In genomic region chr4:135920304-135921241, GRCm38 (mm10) we compare ENCODE assay signal across 8 mouse cellular contexts. TPM values are rescaled to one million over a fixed set of nuclear protein-coding genes. Genes with fewer than 3 reads are reported as not detected.
DNase-seq lines count a peak whose midpoint lies in the region; ATAC-seq lines count a peak whose summit lies in the region.

Fuca1 (plus strand) TSS chr4:135920735.

- H3K9ac ChIP-seq in intestine, embryonic 14.5 days (ENCODE audit: low read length), result peak within 1 kb of the TSS; percentile 77

- peaks cover 7% of the 10 kb centered on the region for H3K4me1 ChIP-seq in intestine, embryonic 14.5 days (replicated peaks; ENCODE audit: control insufficient read depth, insufficient read depth, low read length)

- peaks cover 12% of the 10 kb centered on the region; the same call in 1 of the 2 replicates for H3K36me3 ChIP-seq in intestine, embryonic 14.5 days (ENCODE audit: control insufficient read depth, insufficient read depth, low read length)

- H3K27me3 ChIP-seq in intestine, embryonic 14.5 days (replicated peaks; ENCODE audit: control insufficient read depth, insufficient read depth, low read length), result no peaks in the 10 kb centered on the region

- peak within 1 kb of the TSS; percentile 88 for H3K4me2 ChIP-seq in intestine, embryonic 14.5 days (ENCODE audit: low read length)

- peak; percentile 96 for DNase-seq in adrenal gland, adult 18-20 months (ENCODE audit: low spot score in 2 of 2)
- peak; percentile 98 for DNase-seq in embryo, embryonic 11 days
- DNase-seq in gastrocnemius, postnatal 25 days, result peak; percentile 92
- peak; percentile 97 for DNase-seq in intestine, embryonic 14.5 days (ENCODE audit: low spot score)
- DNase-seq in left cerebral cortex, postnatal 14 days (ENCODE audit: low spot score in 2 of 2), result peak; percentile 96
- DNase-seq in mesoderm, embryonic 11.5 days (ENCODE audit: low read depth, low spot score), result peak; percentile 97
- peak; percentile 89 to 90 for DNase-seq in right cerebral cortex, postnatal 36 days (ENCODE audit: low spot score in 2 of 2)
- peak; percentile 97 for DNase-seq in yolk sac, embryonic 10.5 days (ENCODE audit: low spot score)

- peak within 1 kb of the TSS; percentile 57 for H3K27ac ChIP-seq in intestine, embryonic 14.5 days (ENCODE audit: low read depth)

- H3K9me3 ChIP-seq in intestine, embryonic 14.5 days (ENCODE audit: control insufficient read depth, low read length), result no peaks in the 10 kb centered on the region

- ATAC-seq in intestine, embryonic 14.5 days (replicated peaks; ENCODE audit: low FRiP score, low TSS enrichment, low read depth), result peak; percentile 90

- H3K4me3 ChIP-seq in intestine, embryonic 14.5 days (ENCODE audit: low read depth, low read length), result peak within 1 kb of the TSS; percentile 87

- 2% methylated on average over 60 of the region's 60 CpGs for WGBS in intestine, embryonic 14.5 days

- intact Hi-C loops in left cerebral cortex, postnatal 14 days (cut with DNase I), result loop anchor here (1.0 kb wide), 1 partner anchor 30 kb away; no protein-coding TSS in a partner anchor

RNA-seq across cellular contexts. Expression of gene Fuca1, which starts in this region (rescaled TPM):
- 100 to 1,000 TPM in 1 of 2 experiments, 10 to 100 TPM in 1; 95.5 to 101 TPM for total RNA-seq in adrenal gland, adult 18-20 months (2021)
- 10 to 100 TPM; 18.9 to 21.7 TPM for total RNA-seq in gastrocnemius, postnatal 25 days (2021)
- polyA plus RNA-seq in intestine, embryonic 14.5 days (2014; fragmentation: Nextera tagmentation; extraction: Ambion mirVana), result 108 and 110 TPM in 2 replicates
- 10 to 100 TPM; 34.0 to 39.0 TPM for total RNA-seq in left cerebral cortex, postnatal 14 days (2021)

Comparison
In these comparisons a context has a peak if more than half of its experiments do, and no peak if none do; other contexts are left out.
1. Peak in every context shown above with its lines: DNase-seq, ATAC-seq, H3K4me3 ChIP-seq and H3K27ac ChIP-seq.